Mouse (Mus musculus): ENCODE data around the gene Ap3d1. TPM values are rescaled to one million over a fixed set of nuclear protein-coding genes. Genes with fewer than 3 reads are reported as not detected.

Ap3d1 gene
- polyA plus RNA-seq, 1 experiment from 2014 or later, result 57.6 TPM

DNA sequence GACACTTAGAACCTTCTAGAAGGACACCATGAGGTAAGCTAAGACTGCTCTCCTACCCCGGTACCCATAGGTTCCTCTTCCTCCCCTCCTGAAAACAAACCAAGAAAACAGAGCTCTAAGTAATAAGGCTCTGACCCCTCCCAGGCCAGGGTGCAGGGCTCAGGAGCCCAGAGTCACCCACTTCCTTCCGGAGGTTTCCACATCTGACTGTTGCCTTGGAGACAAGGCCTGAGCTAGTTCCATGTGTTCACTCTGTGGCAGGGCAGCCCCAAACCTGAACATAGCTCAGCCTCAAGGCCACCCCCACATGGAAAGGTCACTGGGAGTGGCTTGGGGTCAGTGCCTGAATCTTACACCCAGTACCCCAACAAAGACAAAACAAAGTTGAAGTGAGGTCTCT lies 46.9 kb downstream of the Ap3d1 start:
- H3K27ac ChIP-seq (replicated peaks; ENCODE audit: low read depth, low read length), result no peak overlapping the region
- 84% methylated on average over 2 of the region's 2 CpGs for WGBS
- H3K4me1 ChIP-seq (ENCODE audit: control insufficient read depth, insufficient read depth, low read length), result no peaks in the 10 kb centered on the region
- no peak overlapping the region for H3K4me3 ChIP-seq (ENCODE audit: low read depth, low read length)
- ATAC-seq (replicated peaks; ENCODE audit: insufficient number of reproducible peaks, low FRiP score, low TSS enrichment, low read depth) (no peak), DNase-seq (ENCODE audit: low spot score) (no peak)
- H3K9ac ChIP-seq (replicated peaks; ENCODE audit: low read length), result no peak overlapping the region
- no peaks in the 10 kb centered on the region for H3K27me3 ChIP-seq (ENCODE audit: control insufficient read depth, insufficient read depth, low read length)
- H3K9me3 ChIP-seq (replicated peaks; ENCODE audit: control insufficient read depth, low read length), result no peaks in the 10 kb centered on the region
- H3K36me3 ChIP-seq (replicated peaks; ENCODE audit: control insufficient read depth, insufficient read depth, low read depth, low read length), result no peaks in the 10 kb centered on the region; the same call in 1 of the 2 replicates
- no peak overlapping the region for H3K4me2 ChIP-seq (ENCODE audit: low read depth, low read length)

DNA sequence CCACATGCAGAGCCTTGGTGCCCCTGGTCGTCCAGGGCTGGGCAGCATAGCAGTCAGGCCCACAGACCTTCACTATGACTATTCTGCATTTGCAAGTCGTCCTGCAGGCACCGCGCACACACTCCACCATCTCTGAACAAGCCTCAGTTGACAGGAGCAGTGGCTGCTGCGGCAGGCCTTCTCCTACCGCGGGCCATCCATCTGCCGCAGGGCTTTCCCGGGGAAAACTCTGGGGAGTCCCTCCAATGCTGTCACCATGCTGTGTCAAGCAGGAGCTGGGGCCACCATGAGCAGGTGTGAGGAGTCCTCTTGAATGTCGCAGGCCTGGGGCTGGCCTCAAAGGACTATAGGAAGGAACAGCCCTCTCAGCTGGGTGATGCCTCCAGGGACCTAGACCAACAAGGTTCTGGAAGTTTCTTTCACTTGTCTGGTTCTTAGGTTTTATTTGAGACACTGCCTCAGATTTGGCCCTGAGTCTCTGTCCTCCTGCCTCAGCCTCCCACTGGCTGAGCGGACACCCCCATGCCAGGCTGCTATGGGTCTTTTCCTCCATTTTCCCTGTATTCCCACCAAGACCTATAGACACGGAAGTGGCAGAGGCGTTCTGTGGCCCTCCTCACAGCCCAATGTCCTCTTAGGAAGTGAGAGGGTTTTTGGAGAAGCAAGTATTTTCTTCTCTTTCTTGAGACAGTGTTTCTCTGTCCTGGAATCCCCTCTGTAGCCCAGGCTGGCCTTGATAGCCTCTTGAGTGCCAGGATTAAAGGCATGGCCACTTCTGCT lies 47.7 kb downstream of the Ap3d1 start:
- DNase-seq (ENCODE audit: low spot score) (no peak), ATAC-seq (replicated peaks; ENCODE audit: insufficient number of reproducible peaks, low FRiP score, low TSS enrichment, low read depth) (no peak)
- WGBS, result 88% methylated on average over 13 of the region's 13 CpGs
- Histone ChIP-seq H3K27me3 (ENCODE audit: control insufficient read depth, insufficient read depth, low read length) (no peaks in the 10 kb centered on the region), H3K36me3 (replicated peaks; ENCODE audit: control insufficient read depth, insufficient read depth, low read depth, low read length) (no peaks in the 10 kb centered on the region; the same call in 1 of the 2 replicates), H3K4me3 (ENCODE audit: low read depth, low read length) (no peak overlapping the region), H3K4me1 (ENCODE audit: control insufficient read depth, insufficient read depth, low read length) (no peaks in the 10 kb centered on the region), H3K27ac (replicated peaks; ENCODE audit: low read depth, low read length) (no peak overlapping the region), H3K9ac (replicated peaks; ENCODE audit: low read length) (no peak overlapping the region), H3K9me3 (replicated peaks; ENCODE audit: control insufficient read depth, low read length) (no peaks in the 10 kb centered on the region), H3K4me2 (ENCODE audit: low read depth, low read length) (no peak overlapping the region)

DNA sequence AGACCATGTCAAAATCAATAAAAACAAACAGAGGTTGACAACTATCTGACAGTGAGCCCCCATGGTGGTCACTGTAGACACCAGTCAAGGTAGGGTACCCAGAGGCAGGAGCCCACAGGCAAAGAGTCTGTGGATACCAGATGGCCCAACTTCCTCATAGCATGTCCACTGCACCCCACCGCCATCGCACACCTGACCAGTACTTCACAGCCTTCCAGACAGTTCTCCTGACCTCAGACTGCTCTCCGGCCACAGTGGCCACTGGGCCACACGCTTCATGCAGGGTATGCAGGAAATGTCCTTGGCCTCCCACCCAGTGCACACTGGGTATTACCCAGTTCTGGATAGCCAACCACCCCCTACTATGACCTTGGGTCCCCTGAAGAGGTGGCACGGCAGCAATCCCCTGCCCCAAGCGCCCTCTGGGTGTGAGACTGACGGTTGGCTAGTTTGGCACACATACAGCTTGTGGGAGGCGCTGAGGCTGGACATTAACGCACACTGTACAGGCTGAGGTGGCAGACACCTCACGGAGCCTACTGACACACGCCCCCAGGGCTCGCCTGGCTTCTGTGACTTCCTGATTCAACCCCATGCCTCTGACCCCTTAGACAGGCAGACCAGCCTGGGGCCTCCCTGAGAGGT lies 48.5 kb downstream of the Ap3d1 start:
- Histone ChIP-seq H3K9ac (replicated peaks; ENCODE audit: low read length) (no peak overlapping the region), H3K9me3 (replicated peaks; ENCODE audit: control insufficient read depth, low read length) (no peaks in the 10 kb centered on the region), H3K36me3 (replicated peaks; ENCODE audit: control insufficient read depth, insufficient read depth, low read depth, low read length) (peaks cover 2% of the 10 kb centered on the region), H3K4me3 (ENCODE audit: low read depth, low read length) (no peak overlapping the region), H3K27ac (replicated peaks; ENCODE audit: low read depth, low read length) (no peak overlapping the region), H3K27me3 (ENCODE audit: control insufficient read depth, insufficient read depth, low read length) (no peaks in the 10 kb centered on the region), H3K4me2 (ENCODE audit: low read depth, low read length) (no peak overlapping the region), H3K4me1 (ENCODE audit: control insufficient read depth, insufficient read depth, low read length) (no peaks in the 10 kb centered on the region)
- DNase-seq (ENCODE audit: low spot score) (no peak), ATAC-seq (replicated peaks; ENCODE audit: insufficient number of reproducible peaks, low FRiP score, low TSS enrichment, low read depth) (no peak)
- WGBS, result 89% methylated on average over 12 of the region's 12 CpGs

DNA sequence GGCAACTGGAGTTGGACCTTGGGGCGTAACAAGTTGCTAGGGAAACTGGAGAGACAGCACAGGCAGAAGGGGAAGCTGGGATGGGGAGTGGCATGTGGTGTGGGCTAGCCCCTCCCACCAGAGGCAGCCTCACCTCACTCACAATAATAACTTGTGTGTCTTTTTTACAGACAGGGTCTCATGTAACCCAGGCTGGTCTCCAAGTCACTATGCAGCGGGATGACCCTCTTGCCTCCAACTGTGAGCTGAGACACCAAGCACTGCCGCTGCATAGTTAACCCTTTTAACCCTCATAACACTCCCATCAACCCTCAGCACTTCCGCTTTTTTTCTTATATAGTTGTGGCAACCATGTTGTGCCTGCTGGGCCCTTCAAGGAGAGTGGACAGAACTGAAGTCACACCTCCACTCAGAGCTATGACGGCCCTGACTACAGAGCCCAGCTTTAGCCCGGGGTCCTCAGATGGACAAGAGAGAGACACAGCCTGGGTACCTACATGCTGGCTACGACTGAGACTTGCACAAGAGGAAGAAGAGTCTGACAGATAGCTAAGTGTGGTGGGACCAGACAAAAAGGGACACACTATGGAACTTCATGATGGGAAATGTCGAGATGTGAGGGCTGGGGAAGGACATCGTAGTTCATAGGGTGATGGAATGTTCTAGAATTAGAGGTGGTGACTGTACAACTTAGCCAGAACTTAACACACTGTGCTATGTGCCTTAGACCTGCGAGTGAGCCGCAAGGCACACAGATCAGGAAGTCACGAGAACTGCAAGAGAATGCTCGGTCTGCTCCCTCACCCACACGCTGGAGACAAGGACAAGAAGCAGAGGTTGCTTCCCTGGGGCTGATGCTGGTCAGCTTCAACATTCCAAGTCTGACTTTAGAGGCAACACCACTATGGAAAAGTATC lies 49.6 kb downstream of the Ap3d1 start:
- DNase-seq (ENCODE audit: low spot score) (no peak), ATAC-seq (replicated peaks; ENCODE audit: insufficient number of reproducible peaks, low FRiP score, low TSS enrichment, low read depth) (no peak)
- 79% methylated on average over 14 of the region's 14 CpGs for WGBS
- Histone ChIP-seq H3K36me3 (replicated peaks; ENCODE audit: control insufficient read depth, insufficient read depth, low read depth, low read length) (peaks cover 2% of the 10 kb centered on the region), H3K4me1 (ENCODE audit: control insufficient read depth, insufficient read depth, low read length) (no peaks in the 10 kb centered on the region), H3K9ac (replicated peaks; ENCODE audit: low read length) (no peak overlapping the region), H3K4me2 (ENCODE audit: low read depth, low read length) (no peak overlapping the region), H3K27me3 (ENCODE audit: control insufficient read depth, insufficient read depth, low read length) (no peaks in the 10 kb centered on the region), H3K27ac (replicated peaks; ENCODE audit: low read depth, low read length) (no peak overlapping the region), H3K9me3 (replicated peaks; ENCODE audit: control insufficient read depth, low read length) (no peaks in the 10 kb centered on the region), H3K4me3 (ENCODE audit: low read depth, low read length) (no peak overlapping the region)

DNA sequence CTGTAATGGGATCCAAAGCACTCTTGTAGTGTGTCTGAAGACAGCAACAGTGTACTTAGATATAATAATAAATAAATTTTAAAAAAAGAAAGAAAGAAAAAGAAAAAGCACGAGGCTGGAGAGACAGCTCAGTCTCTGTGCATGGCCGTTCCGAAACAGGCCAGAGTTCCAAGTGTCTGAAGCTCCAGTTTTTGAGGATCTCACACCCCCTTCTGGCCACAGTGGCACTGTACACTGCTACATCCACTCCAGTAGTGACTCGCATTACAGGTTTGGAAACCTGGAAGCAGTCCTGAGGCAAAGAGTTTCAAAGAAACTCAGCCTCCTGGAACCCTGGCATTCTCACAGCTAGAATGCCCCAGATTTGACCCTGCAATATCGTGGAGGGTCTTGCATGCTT lies 54.2 kb downstream of the Ap3d1 start:
- Histone ChIP-seq H3K27ac (replicated peaks; ENCODE audit: low read depth, low read length) (no peak overlapping the region), H3K27me3 (ENCODE audit: control insufficient read depth, insufficient read depth, low read length) (no peaks in the 10 kb centered on the region), H3K9ac (replicated peaks; ENCODE audit: low read length) (no peak overlapping the region), H3K4me3 (ENCODE audit: low read depth, low read length) (no peak overlapping the region), H3K4me1 (ENCODE audit: control insufficient read depth, insufficient read depth, low read length) (no peaks in the 10 kb centered on the region), H3K36me3 (replicated peaks; ENCODE audit: control insufficient read depth, insufficient read depth, low read depth, low read length) (peaks cover 2% of the 10 kb centered on the region), H3K9me3 (replicated peaks; ENCODE audit: control insufficient read depth, low read length) (no peaks in the 10 kb centered on the region), H3K4me2 (ENCODE audit: low read depth, low read length) (no peak overlapping the region)
- 47% methylated on average over 5 of the region's 5 CpGs for WGBS
- peak; percentile 80 for DNase-seq (ENCODE audit: low spot score)
- peak; percentile 48; the same call in 1 of the 2 replicates for ATAC-seq (replicated peaks; ENCODE audit: insufficient number of reproducible peaks, low FRiP score, low TSS enrichment, low read depth)

DNA sequence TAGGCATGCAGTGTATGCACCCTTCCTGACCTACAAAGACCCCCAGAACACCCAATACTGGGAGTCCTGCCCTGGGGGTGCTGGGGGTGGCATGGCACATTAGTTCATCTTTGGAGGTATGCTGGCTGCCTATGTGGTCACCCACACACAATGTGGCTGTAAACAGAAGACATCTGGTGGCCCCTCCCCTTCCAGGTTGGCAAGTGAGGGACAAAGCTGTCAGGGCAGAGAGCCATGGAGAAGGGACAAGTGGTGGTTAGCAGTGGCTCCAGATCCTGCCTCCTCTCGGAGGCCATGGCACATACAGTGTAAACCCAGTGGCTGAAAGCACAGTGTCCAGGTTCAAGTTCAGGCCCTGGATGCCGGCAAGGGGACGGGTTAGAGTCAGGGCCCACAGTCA lies 55.4 kb downstream of the Ap3d1 start:
- Histone ChIP-seq H3K4me1 (ENCODE audit: control insufficient read depth, insufficient read depth, low read length) (no peaks in the 10 kb centered on the region), H3K27me3 (ENCODE audit: control insufficient read depth, insufficient read depth, low read length) (no peaks in the 10 kb centered on the region), H3K27ac (replicated peaks; ENCODE audit: low read depth, low read length) (no peak overlapping the region), H3K4me3 (ENCODE audit: low read depth, low read length) (no peak overlapping the region), H3K9me3 (replicated peaks; ENCODE audit: control insufficient read depth, low read length) (no peaks in the 10 kb centered on the region), H3K4me2 (ENCODE audit: low read depth, low read length) (no peak overlapping the region), H3K36me3 (replicated peaks; ENCODE audit: control insufficient read depth, insufficient read depth, low read depth, low read length) (peaks cover 2% of the 10 kb centered on the region), H3K9ac (replicated peaks; ENCODE audit: low read length) (no peak overlapping the region)
- WGBS, result 90% methylated on average over 3 of the region's 3 CpGs
- DNase-seq (ENCODE audit: low spot score), result no peak
- ATAC-seq (replicated peaks; ENCODE audit: insufficient number of reproducible peaks, low FRiP score, low TSS enrichment, low read depth), result no peak

DNA sequence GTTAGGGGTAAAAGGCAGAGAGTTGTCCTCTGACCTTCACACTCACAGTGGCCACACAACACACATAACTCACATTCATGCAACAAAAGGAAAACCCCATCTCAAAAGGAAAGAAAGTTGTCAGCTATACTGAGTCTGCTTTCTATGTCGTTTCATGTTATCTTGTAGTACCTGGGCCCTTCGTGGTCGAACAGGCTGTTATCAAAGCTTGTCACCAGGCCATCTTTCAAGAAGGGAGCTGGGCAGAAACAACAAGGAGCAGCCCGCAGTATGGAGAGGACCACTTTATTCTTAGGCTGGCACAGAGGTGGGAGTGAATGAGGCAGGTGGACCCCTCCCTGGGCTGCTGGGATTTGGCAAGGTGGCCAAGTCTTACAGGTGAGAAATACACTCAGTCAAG lies 57.1 kb downstream of the Ap3d1 start:
- H3K27ac ChIP-seq (replicated peaks; ENCODE audit: low read depth, low read length), result no peak overlapping the region
- no peak overlapping the region for H3K4me3 ChIP-seq (ENCODE audit: low read depth, low read length)
- no peaks in the 10 kb centered on the region for H3K27me3 ChIP-seq (ENCODE audit: control insufficient read depth, insufficient read depth, low read length)
- peaks cover 2% of the 10 kb centered on the region for H3K36me3 ChIP-seq (replicated peaks; ENCODE audit: control insufficient read depth, insufficient read depth, low read depth, low read length)
- DNase-seq (ENCODE audit: low spot score) (no peak), ATAC-seq (replicated peaks; ENCODE audit: insufficient number of reproducible peaks, low FRiP score, low TSS enrichment, low read depth) (no peak)
- 88% methylated on average over 4 of the region's 4 CpGs for WGBS
- no peaks in the 10 kb centered on the region; the same call in 1 of the 2 replicates for H3K4me1 ChIP-seq (ENCODE audit: control insufficient read depth, insufficient read depth, low read length)
- H3K4me2 ChIP-seq (ENCODE audit: low read depth, low read length), result no peak overlapping the region
- H3K9ac ChIP-seq (replicated peaks; ENCODE audit: low read length), result no peak overlapping the region
- H3K9me3 ChIP-seq (replicated peaks; ENCODE audit: control insufficient read depth, low read length), result no peaks in the 10 kb centered on the region
